Mouse (Mus musculus) neutrophil, adult 5-6 weeks (primary cell): ENCODE measurements around the gene Cux1. TPM values are rescaled to one million over a fixed set of nuclear protein-coding genes. Genes with fewer than 3 reads are reported as not detected.
A peak's percentile ranks its signal among the peaks of the same experiment; 100 is the strongest.

Source experiments
- ATAC-seq: fragments of 151-379, 151-347 bp; 2 replicates; pipeline ENCODE4 v1.8.0; 2017; ENCODE audit warnings: mild to moderate bottlenecking, moderate TSS enrichment; ENCODE audit not compliant: insufficient number of reproducible peaks, poor library complexity, low FRiP score, severe bottlenecking; ENCODE audit errors: extremely low read depth
- total RNA-seq: library from RNA; stranded (forward); fragments of 200-1000 nt; gene quantifications from 2 replicates; pipeline ENCODE4 v1.2.3, GENCODE M21; 2017

Gene Cux1
- total RNA-seq, 1 experiment from 2014 or later, result 126 TPM

DNA sequence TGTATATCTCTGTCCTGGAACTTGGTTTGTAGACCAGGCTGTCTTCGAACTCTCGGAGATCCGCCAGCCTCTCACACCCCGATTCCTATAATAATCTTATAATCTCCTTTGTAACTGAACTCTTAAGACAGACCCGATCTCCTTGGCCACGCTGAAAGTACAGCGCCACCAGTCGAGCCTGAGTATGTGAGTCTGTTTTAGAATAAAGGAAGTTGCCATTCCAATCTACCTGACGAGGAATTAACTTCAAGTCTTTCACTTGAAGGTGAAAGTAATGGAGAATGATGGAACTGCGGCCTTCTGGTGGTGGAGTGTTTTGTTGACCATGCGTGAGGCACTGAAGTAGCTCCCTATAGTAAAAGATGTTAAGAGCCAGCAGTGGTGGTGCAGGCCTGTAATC is 367.8 kb downstream of the Cux1 start:
- ATAC-seq, result no peak

DNA sequence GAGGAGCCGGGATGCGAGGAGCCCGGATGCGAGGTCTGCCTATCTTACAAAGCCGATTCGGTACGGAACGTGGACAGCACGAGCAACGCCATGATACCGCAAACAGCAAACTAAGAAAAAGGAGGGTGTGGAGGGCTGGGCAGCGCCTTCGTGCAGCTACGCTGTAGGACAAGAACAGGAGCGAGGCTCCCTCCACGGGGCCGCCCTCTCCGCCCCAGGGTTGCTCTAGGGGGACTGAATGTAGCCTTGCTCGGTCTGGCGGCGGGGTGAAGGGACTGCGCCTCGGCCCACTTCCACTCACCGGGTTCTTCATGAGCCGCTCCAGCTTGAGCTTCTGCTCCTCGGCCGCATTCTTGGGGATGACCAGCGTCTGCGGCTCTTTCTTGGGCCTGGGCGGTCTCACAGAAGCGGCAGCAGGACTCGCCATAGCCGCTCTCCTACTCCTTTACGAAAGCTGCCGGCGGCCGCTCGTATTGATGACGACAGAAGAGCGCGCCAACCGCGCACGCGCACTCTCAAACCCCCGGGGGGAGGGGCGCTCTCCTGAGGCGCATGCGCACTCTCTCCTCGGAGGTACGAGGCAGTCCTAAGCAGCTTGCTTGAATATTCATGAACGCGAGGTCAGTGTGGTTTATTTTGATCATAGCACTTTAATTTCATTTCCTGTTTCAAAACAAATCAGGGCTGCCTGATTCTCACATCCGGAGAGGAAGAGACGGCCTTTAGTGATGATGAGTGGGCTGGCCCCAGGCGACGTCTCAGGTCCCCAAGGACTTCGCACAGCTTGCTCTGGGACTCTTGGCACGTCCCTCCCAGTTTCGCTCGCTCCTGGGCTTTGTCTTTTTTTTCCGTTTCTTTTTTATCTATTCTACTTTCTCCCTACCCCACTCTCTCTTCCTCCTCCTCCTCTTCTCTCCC is 368.6 kb downstream of the Cux1 start, which contains the start of gene Prkrip1:
TSS of gene Prkrip1 (minus strand) at position 490 of the 918 bp plus-strand sequence.
- ATAC-seq, result peak; percentile 89

Other genes starting within 250 kb of the Cux1 start
- not detected in 2 replicates for gene Myl10, start 125.7 kb upstream of the Cux1 start, total RNA-seq